Mouse (Mus musculus): ENCODE results near the gene Met.
A peak's percentile ranks its signal among the peaks of the same experiment; 100 is the strongest.

Gene Met

DNA sequence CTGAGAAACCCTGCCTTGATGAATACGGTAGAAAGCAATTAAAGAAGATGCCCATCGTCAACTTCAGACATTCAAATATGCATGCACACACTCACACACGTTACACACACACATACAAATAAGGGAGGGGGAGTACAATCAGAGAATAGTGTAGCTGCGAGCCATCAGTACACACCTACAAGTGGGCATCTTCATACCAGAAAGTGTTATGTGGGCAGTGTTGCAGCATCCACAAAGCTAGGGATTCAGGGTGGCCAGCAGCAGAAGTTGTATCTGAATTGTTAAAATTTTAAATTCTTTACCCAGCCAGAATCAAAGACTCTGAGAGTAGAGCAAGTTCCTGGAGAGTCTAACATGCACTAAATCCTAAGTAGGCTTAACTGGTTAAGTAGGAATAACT lies 157.2 kb downstream of the Met start:
- DNase-seq, result peak; percentile 24

GRCm38 (mm10) chr6:17621436-17621835 lies 157.8 kb downstream of the Met start:
- DNase-seq, result no peak

Data from right cerebral cortex, adult 18-20 months (tissue).